Mouse (Mus musculus) heart, postnatal 0 days (tissue): ENCODE measurements around the gene Pcbp3.
"Not testable (repeated sequence)": the region's sequence is repeated elsewhere in the genome, so short reads cannot be mapped to it uniquely, and the experiment has no call there.

Experiments used
- CTCF ChIP-seq: IDR thresholded peaks from 2 replicates; pipeline ENCODE4 v1.5.1; 2016; ENCODE audit warnings: antibody characterized with exemption, control low read depth, low read depth
- EP300 ChIP-seq: IDR thresholded peaks from 2 replicates; pipeline ENCODE4 v1.6.1; 2016; ENCODE audit warnings: antibody characterized with exemption, low read depth

GRCm38 (mm10) chr10:76744267-76744666, 217.4 kb downstream of the Pcbp3 start:
- TF ChIP-seq CTCF, EP300: not testable (repeated sequence)
